Mouse (Mus musculus): ENCODE results near the gene Cdon. TPM values are rescaled to one million over a fixed set of nuclear protein-coding genes. Genes with fewer than 3 reads are reported as not detected.

Cdon gene
- total and polyA plus RNA-seq, 3 experiments = 1.8 to 2.9 (median 2.3) TPM

DNA sequence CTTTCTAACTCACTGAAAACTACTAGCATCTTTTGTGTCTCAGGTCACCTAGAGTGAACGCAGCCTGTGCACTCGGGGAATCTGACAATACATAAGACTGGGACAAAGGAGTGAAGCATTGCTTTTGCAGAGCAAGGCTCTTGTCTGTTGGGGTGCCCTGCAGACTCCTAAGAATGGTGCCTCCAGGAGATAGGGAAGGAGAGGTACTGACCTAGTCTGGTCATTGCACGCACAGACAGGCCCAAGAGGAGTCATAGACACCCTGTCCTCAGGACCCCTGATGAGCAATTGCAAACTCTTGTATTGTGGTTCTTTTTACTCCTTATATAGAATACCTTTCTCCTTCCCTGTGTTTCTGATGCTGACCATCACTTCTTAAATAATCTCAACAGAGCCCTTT is 13.4 kb downstream of the Cdon start:
- in situ Hi-C loops (cut with MboI; ENCODE audit: low pct_ligation_motif_present, low pct_unique_long_range_greater_than_20kb, low sequenced_read_pairs) = no loop called here
- dilution Hi-C loops (cut with MboI; ENCODE audit: extremely low pct_ligation_motif_present, extremely low pct_unique_long_range_greater_than_20kb, low sequenced_read_pairs) = no loop called here

GRCm38 (mm10) chr9:35435565-35435964 is 14.6 kb downstream of the Cdon start:
- TF ChIP-seq ZC3H11A (IDR thresholded peaks at IDR 0.05; ENCODE audit: low read depth, low read length) (no peak), EP300 (IDR thresholded peaks at IDR 0.05; ENCODE audit: low read length) (no peak), UBTF (IDR thresholded peaks at IDR 0.05; ENCODE audit: low read depth, low read length) (no peak), BHLHE40 (IDR thresholded peaks at IDR 0.05; ENCODE audit: low read depth, low read length) (no peak), JUN (IDR thresholded peaks at IDR 0.05; ENCODE audit: insufficient read depth, low read depth, low read length) (no peak), CHD2 (IDR thresholded peaks at IDR 0.05; ENCODE audit: low read length) (no peak), MAFK (IDR thresholded peaks at IDR 0.05; ENCODE audit: insufficient replicate concordance, low read length) (no peak), ZNF384 (IDR thresholded peaks at IDR 0.05; ENCODE audit: low read depth, low read length) (no peak), ETS1 (conservative IDR thresholded peaks at IDR 0.05; ENCODE audit: low read depth, low read length) (no peak), SMC3 (IDR thresholded peaks at IDR 0.05; ENCODE audit: low read depth, low read length) (no peak), TCF12 (IDR thresholded peaks at IDR 0.05; ENCODE audit: low read depth, low read length) (no peak), SIN3A (IDR thresholded peaks at IDR 0.05; ENCODE audit: low read length) (no peak), GABPA (IDR thresholded peaks at IDR 0.05; ENCODE audit: insufficient replicate concordance, low read depth, low read length) (no peak), MXI1 (IDR thresholded peaks at IDR 0.05; ENCODE audit: low read depth, low read length) (no peak), CHD1 (IDR thresholded peaks at IDR 0.05; ENCODE audit: low read depth, low read length) (no peak), USF2 (conservative IDR thresholded peaks at IDR 0.05; ENCODE audit: low read depth, low read length) (no peak), HCFC1 (IDR thresholded peaks at IDR 0.05; ENCODE audit: low read depth, low read length) (no peak)
- Histone ChIP-seq H3K79me2 (replicated peaks; ENCODE audit: control insufficient read depth, extremely low read depth, insufficient read depth, poor library complexity, severe bottlenecking) (no peaks in the 10 kb centered on the region), H3K9ac (ENCODE audit: insufficient read depth, low read depth) (no peak overlapping the region), H3K4me1 (ENCODE audit: control insufficient read depth in 1 of 2, insufficient read depth in 2 of 2) (peaks cover 0 to 11% of the 10 kb centered on the region in 2 experiments; a peak in 2 of 4 replicates), H3K4me2 (ENCODE audit: insufficient read depth, low read depth, poor library complexity, severe bottlenecking) (no peak overlapping the region), H3K27ac (ENCODE audit: insufficient read depth, low read depth) (no peak overlapping the region), H3K36me3 (replicated peaks in 1 of 2; ENCODE audit: control insufficient read depth in 1 of 2, insufficient read depth in 1 of 2, low read length in 1 of 2) (no peaks in the 10 kb centered on the region), H3K27me3 (replicated peaks) (no peaks in the 10 kb centered on the region), H3K9me3 (replicated peaks; ENCODE audit: low read length) (no peaks in the 10 kb centered on the region), H3K4me3 (replicated peaks in 1 of 3; ENCODE audit: low read depth in 2 of 3, low read length in 2 of 3, poor library complexity in 1 of 3) (no peak overlapping the region)
- DNase-seq (ENCODE audit: extremely low read depth) = no peak
- in situ Hi-C loops (cut with MboI; ENCODE audit: low pct_ligation_motif_present, low pct_unique_long_range_greater_than_20kb, low sequenced_read_pairs) = no loop called here
- dilution Hi-C loops (cut with MboI; ENCODE audit: extremely low pct_ligation_motif_present, extremely low pct_unique_long_range_greater_than_20kb, low sequenced_read_pairs) = no loop called here

More for the DNA sequence above, 13.4 kb downstream of the Cdon start:
- H3K9me3 ChIP-seq (replicated peaks; ENCODE audit: low read length) = no peaks in the 10 kb centered on the region
- no peak for TF ChIP-seq BHLHE40 (IDR thresholded peaks at IDR 0.05; ENCODE audit: low read depth, low read length)
- TF ChIP-seq MAZ (IDR thresholded peaks at IDR 0.05; ENCODE audit: low read depth, low read length) = no peak
- TF ChIP-seq TCF12 (IDR thresholded peaks at IDR 0.05; ENCODE audit: low read depth, low read length) = no peak
- TF ChIP-seq KAT2A (IDR thresholded peaks at IDR 0.05; ENCODE audit: insufficient replicate concordance, low read length) = no peak
- TF ChIP-seq ETS1 (conservative IDR thresholded peaks at IDR 0.05; ENCODE audit: low read depth, low read length) = no peak
- H3K27ac ChIP-seq (ENCODE audit: insufficient read depth, low read depth) = no peak overlapping the region
- no peak overlapping the region for H3K4me2 ChIP-seq (ENCODE audit: insufficient read depth, low read depth, poor library complexity, severe bottlenecking)
- H3K9ac ChIP-seq (ENCODE audit: insufficient read depth, low read depth) = no peak overlapping the region
- DNase-seq (ENCODE audit: extremely low read depth) = no peak
- H3K4me1 ChIP-seq (ENCODE audit: control insufficient read depth in 1 of 2, insufficient read depth in 2 of 2) = peaks cover 0 to 14% of the 10 kb centered on the region in 2 experiments; a peak in 2 of 4 replicates
- H3K79me2 ChIP-seq (replicated peaks; ENCODE audit: control insufficient read depth, extremely low read depth, insufficient read depth, poor library complexity, severe bottlenecking) = no peaks in the 10 kb centered on the region
- H3K36me3 ChIP-seq (replicated peaks in 1 of 2; ENCODE audit: control insufficient read depth in 1 of 2, insufficient read depth in 1 of 2, low read length in 1 of 2) = no peaks in the 10 kb centered on the region
- H3K27me3 ChIP-seq (replicated peaks) = no peaks in the 10 kb centered on the region
- H3K4me3 ChIP-seq (replicated peaks in 1 of 3; ENCODE audit: low read depth in 2 of 3, low read length in 2 of 3, poor library complexity in 1 of 3) = no peak overlapping the region

All from CH12.LX (cell line).